Mouse (Mus musculus) bone marrow macrophage, adult 2 months (primary cell): Measurements from ENCODE around the gene Tbc1d24.

Source experiments
- CTCF ChIP-seq: IDR thresholded peaks from 2 replicates; pipeline ENCODE4 v1.5.1; 2012; ENCODE audit warnings: low read depth, mild to moderate bottlenecking, low read length, moderate library complexity
- POLR2A ChIP-seq: IDR thresholded peaks from 2 replicates; pipeline ENCODE4 v1.6.1; 2012; ENCODE audit warnings: mild to moderate bottlenecking, low read depth, low read length, borderline replicate concordance

GRCm38 (mm10) chr17:24157526-24157925, 47.8 kb downstream of the Tbc1d24 start:
- TF ChIP-seq CTCF (no peak), POLR2A (no peak)
